Mouse (Mus musculus): ENCODE measurements at regions not wholly inside any gene's neighbourhood (a gene's known extent, or its start where the extent isn't known, plus 50 kb on each side); places are given as distances from the start of the nearest gene placed in this dataset.

DNA sequence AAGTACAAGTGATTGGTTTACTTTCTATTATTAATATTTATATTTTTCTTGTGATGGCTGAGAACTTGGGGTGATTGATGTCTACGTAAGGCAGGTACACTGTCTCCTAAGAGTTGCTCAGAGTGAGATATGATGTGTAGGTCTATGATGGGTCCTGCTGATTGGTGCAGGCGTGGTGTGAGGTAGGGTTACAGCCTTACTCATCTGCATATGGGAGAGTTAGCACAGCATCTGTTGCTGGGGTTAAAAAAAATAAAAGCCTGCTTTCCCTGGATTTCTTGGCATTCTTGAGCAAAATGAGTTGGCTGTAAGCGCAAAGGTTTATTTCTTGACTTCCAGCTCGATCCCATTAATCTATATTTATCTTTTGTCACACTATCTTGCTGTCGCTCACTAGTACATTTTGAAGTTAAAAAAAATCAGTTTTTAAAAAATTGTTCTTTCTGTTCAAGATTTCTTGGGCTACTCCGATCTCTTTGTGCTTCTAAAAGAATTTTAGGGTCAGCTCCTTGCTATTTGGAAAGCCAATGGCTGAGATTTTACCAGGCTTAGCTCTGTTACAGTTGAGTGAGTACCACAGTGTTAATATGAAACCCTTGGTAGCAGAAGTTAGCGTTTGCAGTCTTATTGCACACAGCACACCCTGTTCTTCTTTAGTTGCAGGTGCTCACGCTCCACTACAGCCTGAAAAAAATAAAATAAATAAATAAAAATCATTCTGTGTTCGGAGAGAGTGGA lies 482.0 kb downstream of the Plekhb2 start:
- WGBS: 85% methylated on average over 9 of the region's 9 CpGs

DNA sequence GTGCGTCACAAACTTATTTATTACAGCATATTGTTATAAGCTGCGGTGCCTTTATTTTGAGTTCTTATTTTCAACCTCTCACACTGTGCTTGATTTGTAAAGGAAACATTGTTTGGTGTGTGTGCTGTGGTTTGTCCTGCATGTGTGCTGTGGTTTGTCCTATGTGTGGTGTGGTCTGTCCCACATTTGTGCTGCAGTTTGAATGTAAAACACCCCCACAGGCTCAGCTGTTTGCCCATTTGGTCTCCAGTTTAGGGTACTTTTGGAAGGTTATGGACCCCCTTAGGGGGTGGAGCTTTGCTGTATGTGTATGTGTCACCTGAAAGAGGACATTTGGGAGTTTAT lies 482.5 kb downstream of the Plekhb2 start:
- Histone ChIP-seq H3K27ac (replicated peaks) (no peak overlapping the region), H3K36me3 (no peaks in the 10 kb centered on the region), H3K4me3 (no peak overlapping the region), H3K27me3 (no peaks in the 10 kb centered on the region), H3K4me1 (no peaks in the 10 kb centered on the region), H3K9ac (replicated peaks) (no peak overlapping the region), H3K4me2 (replicated peaks) (no peak overlapping the region), H3K9me3 (no peaks in the 10 kb centered on the region)
- WGBS: 95% methylated on average over 2 of the region's 2 CpGs
- ATAC-seq (ENCODE audit: low FRiP score, low read depth): no peak

More for the DNA sequence above, 482.0 kb downstream of the Plekhb2 start:
- no peak overlapping the region for H3K9ac ChIP-seq (replicated peaks)
- H3K4me3 ChIP-seq: no peak overlapping the region
- no peaks in the 10 kb centered on the region for H3K36me3 ChIP-seq
- H3K9me3 ChIP-seq: no peaks in the 10 kb centered on the region
- H3K27me3 ChIP-seq: no peaks in the 10 kb centered on the region
- H3K27ac ChIP-seq (replicated peaks): no peak overlapping the region
- no peak overlapping the region for H3K4me2 ChIP-seq (replicated peaks)
- no peak for ATAC-seq (ENCODE audit: low FRiP score, low read depth)
- no peaks in the 10 kb centered on the region for H3K4me1 ChIP-seq

DNA sequence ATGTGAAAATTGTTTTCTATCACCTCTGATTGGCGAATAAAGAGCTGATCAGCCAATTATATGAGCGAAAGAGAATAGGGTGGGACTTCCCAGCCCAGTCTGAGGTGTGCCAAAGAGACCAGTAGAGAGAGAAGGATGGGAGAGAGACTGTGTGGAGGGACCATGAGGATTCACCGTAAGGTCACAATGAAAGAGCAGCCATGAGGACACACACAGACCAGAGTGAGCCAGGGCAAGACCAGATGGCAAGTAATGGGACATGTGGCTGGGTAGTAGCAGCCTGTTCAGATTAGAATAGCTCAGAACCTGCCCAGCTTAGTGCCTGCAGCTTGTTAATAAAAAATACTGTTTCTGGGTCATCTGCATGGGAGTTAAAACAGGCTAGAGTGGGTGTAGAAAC lies 487.9 kb downstream of the Plekhb2 start:
- Histone ChIP-seq H3K27me3 (no peaks in the 10 kb centered on the region), H3K4me2 (replicated peaks) (no peak overlapping the region), H3K36me3 (no peaks in the 10 kb centered on the region), H3K27ac (replicated peaks) (no peak overlapping the region), H3K9me3 (no peaks in the 10 kb centered on the region), H3K4me1 (no peaks in the 10 kb centered on the region), H3K4me3 (no peak overlapping the region), H3K9ac (replicated peaks) (no peak overlapping the region)
- ATAC-seq (ENCODE audit: low FRiP score, low read depth): no peak
- WGBS: 92% methylated on average over 3 of the region's 3 CpGs

DNA sequence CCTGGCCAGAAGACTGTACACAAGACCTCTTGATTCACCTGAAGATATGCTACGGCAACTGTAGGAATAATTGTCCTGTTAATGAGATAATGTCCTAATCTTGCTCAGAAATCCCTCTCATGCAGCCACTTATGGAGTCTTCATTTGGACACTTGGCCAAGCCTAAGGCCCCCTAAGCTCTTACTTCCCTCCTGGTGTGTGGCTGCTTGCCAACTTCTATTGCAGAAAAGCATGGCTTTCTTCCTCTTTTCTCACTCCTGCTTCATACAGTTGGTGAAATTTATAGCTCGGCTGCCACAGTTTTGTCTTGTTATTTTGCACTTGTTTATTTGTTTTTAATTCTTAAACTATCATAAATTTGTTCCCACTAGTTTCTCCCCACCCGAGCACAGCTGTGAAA lies 488.4 kb downstream of the Plekhb2 start:
- no peak overlapping the region for H3K27ac ChIP-seq (replicated peaks)
- H3K9me3 ChIP-seq: no peaks in the 10 kb centered on the region
- H3K4me3 ChIP-seq: no peak overlapping the region
- H3K27me3 ChIP-seq: no peaks in the 10 kb centered on the region
- H3K4me2 ChIP-seq (replicated peaks): no peak overlapping the region
- no peak for ATAC-seq (ENCODE audit: low FRiP score, low read depth)
- 85% methylated on average over 3 of the region's 3 CpGs for WGBS
- no peaks in the 10 kb centered on the region for H3K36me3 ChIP-seq
- no peak overlapping the region for H3K9ac ChIP-seq (replicated peaks)
- no peaks in the 10 kb centered on the region for H3K4me1 ChIP-seq

DNA sequence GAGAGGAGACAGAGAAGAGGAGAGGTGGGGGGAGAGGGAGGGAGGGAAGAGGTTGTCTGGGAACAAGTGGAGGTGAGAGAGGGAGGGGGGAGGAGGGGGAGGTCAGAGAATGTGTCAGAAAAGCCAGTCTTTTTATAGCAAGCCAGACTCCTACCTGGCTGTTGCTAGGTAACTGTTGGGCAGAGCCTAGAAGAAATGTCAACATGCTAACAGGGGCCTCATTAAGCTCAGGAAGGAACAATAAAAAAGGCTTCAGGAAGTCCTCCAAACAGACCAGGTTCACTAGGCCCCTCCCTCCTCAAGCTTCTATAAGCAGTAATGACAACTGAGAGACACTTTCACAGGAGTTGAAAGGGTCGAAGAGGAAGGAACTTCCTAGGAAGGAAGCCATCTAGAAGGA lies 494.8 kb downstream of the Plekhb2 start:
- ATAC-seq (ENCODE audit: low FRiP score, low read depth): no peak
- H3K4me1 ChIP-seq: no peaks in the 10 kb centered on the region
- H3K4me2 ChIP-seq (replicated peaks): no peak overlapping the region
- H3K27me3 ChIP-seq: no peaks in the 10 kb centered on the region
- no peak overlapping the region for H3K4me3 ChIP-seq
- H3K36me3 ChIP-seq: no peaks in the 10 kb centered on the region
- WGBS: 72% methylated on average over 1 of the region's 1 CpGs
- no peak overlapping the region for H3K27ac ChIP-seq (replicated peaks)
- no peaks in the 10 kb centered on the region for H3K9me3 ChIP-seq
- no peak overlapping the region for H3K9ac ChIP-seq (replicated peaks)

DNA sequence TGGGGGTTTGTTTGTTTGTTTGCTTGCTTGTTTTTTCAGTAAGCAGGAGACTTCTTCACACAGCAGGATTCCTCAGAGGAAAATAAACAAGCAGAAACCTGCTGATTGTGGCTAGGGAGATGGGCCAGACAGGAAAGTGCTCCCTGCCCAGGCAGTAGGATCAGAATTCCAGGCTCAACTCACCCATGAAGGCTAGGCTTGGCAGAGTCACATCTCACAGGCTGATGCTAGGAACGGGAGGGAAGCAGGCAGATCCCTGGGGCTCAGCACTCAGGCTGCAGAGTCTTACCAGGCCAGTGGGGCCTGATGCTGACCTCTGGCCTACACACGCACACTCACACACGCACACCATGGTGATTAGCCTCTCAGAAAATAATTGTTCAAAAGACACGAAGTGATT lies 498.5 kb downstream of the Plekhb2 start:
- Histone ChIP-seq H3K27me3 (no peaks in the 10 kb centered on the region), H3K27ac (replicated peaks) (no peak overlapping the region), H3K4me2 (replicated peaks) (no peak overlapping the region), H3K4me3 (no peak overlapping the region), H3K4me1 (no peaks in the 10 kb centered on the region), H3K9me3 (no peaks in the 10 kb centered on the region), H3K9ac (replicated peaks) (no peak overlapping the region), H3K36me3 (no peaks in the 10 kb centered on the region)
- WGBS: 57% methylated on average over 4 of the region's 4 CpGs
- ATAC-seq (ENCODE audit: low FRiP score, low read depth): no peak

DNA sequence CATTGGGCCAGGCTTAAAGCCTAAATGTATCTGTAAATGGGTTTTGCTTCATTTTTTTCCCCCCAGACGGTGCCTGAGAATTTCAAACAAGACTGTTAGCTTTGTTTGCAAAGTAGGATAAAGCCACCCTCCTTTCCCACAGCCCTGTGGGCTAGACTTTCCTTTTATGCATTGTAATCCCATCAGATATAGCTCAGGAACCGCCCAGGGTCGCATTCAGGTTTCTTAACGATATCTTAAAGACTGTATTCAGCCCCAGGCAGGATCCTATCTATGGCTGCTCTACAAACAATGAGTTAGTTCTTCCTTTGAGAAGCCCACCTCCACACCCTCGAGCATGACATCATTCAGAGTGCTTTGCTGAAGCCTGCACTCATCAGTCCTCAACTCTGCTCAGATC lies 509.2 kb downstream of the Plekhb2 start:
- Histone ChIP-seq H3K27ac (replicated peaks) (no peak overlapping the region), H3K9ac (replicated peaks) (no peak overlapping the region), H3K36me3 (no peaks in the 10 kb centered on the region), H3K9me3 (no peaks in the 10 kb centered on the region), H3K4me3 (no peak overlapping the region), H3K4me2 (replicated peaks) (no peak overlapping the region), H3K4me1 (no peaks in the 10 kb centered on the region), H3K27me3 (no peaks in the 10 kb centered on the region)
- no peak for ATAC-seq (ENCODE audit: low FRiP score, low read depth)
- WGBS: 23% methylated on average over 5 of the region's 5 CpGs

DNA sequence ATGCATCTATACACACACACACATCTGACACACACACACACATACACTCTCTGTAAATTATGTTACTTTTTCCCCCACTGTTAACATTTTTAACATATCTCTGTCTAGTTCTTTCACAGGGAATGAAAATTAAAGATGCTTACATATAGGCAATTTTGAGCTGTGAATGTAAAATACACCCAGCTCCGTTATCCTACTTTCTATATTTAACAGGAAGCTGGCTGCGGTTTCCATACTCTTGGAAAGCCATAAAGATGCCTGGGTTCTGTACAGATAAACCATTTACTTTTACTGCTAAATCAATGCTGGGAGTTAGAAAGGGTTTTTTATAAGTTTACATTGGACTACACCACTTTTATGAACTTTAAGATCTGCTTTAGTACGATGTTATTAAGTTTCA lies 511.7 kb downstream of the Plekhb2 start:
- Histone ChIP-seq H3K4me2 (replicated peaks) (no peak overlapping the region), H3K9me3 (no peaks in the 10 kb centered on the region), H3K36me3 (no peaks in the 10 kb centered on the region), H3K4me3 (no peak overlapping the region), H3K4me1 (no peaks in the 10 kb centered on the region), H3K9ac (replicated peaks) (no peak overlapping the region), H3K27me3 (no peaks in the 10 kb centered on the region), H3K27ac (replicated peaks) (no peak overlapping the region)
- ATAC-seq (ENCODE audit: low FRiP score, low read depth): no peak
- WGBS: 91% methylated on average over 3 of the region's 3 CpGs

DNA sequence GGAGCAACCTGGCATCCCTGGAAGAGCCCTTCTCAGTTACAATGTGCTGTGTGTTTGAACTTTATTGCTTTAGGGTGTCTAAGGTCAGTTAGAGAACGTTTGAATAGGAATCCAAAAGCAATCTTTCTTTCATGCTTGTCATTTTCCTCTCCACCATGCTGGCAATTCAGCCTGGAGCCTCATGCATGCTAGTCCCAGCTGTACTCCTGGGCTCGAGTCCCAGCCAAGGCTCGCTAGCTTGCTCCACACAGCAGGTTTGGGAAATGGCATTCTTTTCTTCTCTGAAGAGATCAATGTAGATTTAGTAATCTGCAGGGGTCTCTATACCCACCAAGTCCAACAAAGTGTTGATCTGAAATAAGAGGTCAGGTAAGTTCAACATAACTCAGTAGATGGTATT lies 513.1 kb downstream of the Plekhb2 start:
- no peaks in the 10 kb centered on the region for H3K9me3 ChIP-seq
- no peak overlapping the region for H3K27ac ChIP-seq (replicated peaks)
- H3K4me2 ChIP-seq (replicated peaks): no peak overlapping the region
- H3K4me3 ChIP-seq: no peak overlapping the region
- H3K36me3 ChIP-seq: no peaks in the 10 kb centered on the region
- H3K9ac ChIP-seq (replicated peaks): no peak overlapping the region
- no peak for ATAC-seq (ENCODE audit: low FRiP score, low read depth)
- H3K4me1 ChIP-seq: no peaks in the 10 kb centered on the region
- WGBS: 62% methylated on average over 3 of the region's 3 CpGs
- no peaks in the 10 kb centered on the region for H3K27me3 ChIP-seq

DNA sequence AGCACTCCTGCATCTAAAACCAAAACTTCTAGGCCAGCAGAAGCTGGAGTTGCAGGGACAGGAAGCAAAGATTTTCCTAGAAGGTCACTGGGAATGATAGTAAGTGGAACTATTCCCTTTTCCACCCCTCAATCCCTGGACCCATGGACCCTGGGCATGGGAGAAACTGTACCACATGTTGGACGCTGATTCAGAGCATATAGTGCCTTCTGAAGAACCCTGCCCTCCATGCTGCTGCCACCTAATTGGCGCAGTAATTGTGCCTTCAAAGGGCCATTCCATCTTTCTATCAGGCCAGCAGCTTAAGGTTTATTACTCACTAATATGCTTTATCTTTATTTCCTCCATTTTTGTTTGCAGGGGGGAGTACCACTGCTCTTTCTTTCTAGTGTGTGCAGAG lies 516.8 kb downstream of the Plekhb2 start:
- Histone ChIP-seq H3K27me3 (no peaks in the 10 kb centered on the region), H3K4me3 (no peak overlapping the region), H3K4me2 (replicated peaks) (no peak overlapping the region), H3K4me1 (no peaks in the 10 kb centered on the region), H3K36me3 (no peaks in the 10 kb centered on the region), H3K9me3 (no peaks in the 10 kb centered on the region), H3K9ac (replicated peaks) (no peak overlapping the region), H3K27ac (replicated peaks) (no peak overlapping the region)
- WGBS: 87% methylated on average over 2 of the region's 2 CpGs
- ATAC-seq (ENCODE audit: low FRiP score, low read depth): no peak

DNA sequence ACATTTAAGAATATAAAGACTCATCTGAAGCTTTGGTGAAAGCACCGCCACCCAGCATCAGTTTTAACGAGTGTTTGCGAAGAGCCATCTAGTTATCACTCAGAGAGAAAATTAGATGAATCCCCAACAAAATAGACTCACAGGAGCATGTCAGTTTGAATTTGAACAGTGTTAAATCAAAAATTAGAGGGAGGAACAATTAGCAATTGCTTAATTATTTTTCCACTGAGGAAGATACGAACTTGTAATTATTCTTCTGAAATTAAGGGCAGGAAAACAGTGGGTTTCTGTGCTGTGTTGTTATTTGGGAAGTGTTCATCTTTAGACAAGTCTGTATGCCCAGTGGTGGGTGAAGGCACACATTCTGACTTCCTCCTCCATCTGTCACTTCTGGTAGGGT lies 523.0 kb downstream of the Plekhb2 start:
- no peaks in the 10 kb centered on the region for H3K36me3 ChIP-seq
- H3K27me3 ChIP-seq: no peaks in the 10 kb centered on the region
- no peaks in the 10 kb centered on the region for H3K9me3 ChIP-seq
- no peak overlapping the region for H3K4me2 ChIP-seq (replicated peaks)
- no peak for ATAC-seq (ENCODE audit: low FRiP score, low read depth)
- H3K4me3 ChIP-seq: no peak overlapping the region
- WGBS: 91% methylated on average over 4 of the region's 4 CpGs
- H3K9ac ChIP-seq (replicated peaks): no peak overlapping the region
- H3K27ac ChIP-seq (replicated peaks): no peak overlapping the region
- no peaks in the 10 kb centered on the region for H3K4me1 ChIP-seq

DNA sequence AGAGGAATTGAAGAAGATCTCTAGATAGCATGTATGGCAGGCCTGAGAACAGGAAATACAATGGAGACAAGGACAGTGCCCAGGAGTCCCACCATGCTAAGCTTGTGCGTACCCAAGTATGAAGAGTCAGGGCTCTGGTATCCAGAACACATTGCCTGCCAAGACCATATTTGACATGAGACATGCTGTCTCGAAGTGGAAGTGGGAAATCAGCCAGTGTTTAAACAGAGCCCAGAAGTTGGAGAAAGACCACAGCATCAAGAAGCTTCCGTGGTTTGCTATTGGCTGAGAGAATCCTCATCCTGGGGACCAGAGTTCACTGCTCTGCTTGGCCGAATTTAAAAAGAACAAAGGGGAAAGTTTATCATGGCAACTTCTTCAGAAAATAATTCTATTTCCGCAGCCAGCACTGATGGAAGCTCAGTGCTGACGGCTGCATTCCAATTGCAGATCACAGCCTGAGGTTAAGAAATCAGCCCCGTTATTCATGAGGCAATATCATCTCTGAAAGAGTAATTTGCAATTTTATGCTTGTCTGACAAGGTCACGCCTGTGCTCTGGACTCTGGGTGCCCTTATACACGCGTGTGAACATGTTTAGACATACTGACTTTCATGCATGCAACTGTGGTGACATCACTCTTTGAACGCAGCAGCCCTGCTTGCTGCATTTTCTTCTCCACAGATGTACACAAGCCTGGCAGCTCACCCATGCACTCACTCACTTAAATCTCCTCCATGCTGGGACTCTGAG lies 531.0 kb downstream of the Plekhb2 start:
- Histone ChIP-seq H3K4me2 (replicated peaks) (no peak overlapping the region), H3K4me1 (no peaks in the 10 kb centered on the region), H3K9me3 (no peaks in the 10 kb centered on the region), H3K27me3 (no peaks in the 10 kb centered on the region), H3K27ac (replicated peaks) (no peak overlapping the region), H3K9ac (replicated peaks) (no peak overlapping the region), H3K36me3 (no peaks in the 10 kb centered on the region), H3K4me3 (no peak overlapping the region)
- ATAC-seq (ENCODE audit: low FRiP score, low read depth): no peak
- 85% methylated on average over 11 of the region's 11 CpGs for whole genome bisulfite sequencing

DNA sequence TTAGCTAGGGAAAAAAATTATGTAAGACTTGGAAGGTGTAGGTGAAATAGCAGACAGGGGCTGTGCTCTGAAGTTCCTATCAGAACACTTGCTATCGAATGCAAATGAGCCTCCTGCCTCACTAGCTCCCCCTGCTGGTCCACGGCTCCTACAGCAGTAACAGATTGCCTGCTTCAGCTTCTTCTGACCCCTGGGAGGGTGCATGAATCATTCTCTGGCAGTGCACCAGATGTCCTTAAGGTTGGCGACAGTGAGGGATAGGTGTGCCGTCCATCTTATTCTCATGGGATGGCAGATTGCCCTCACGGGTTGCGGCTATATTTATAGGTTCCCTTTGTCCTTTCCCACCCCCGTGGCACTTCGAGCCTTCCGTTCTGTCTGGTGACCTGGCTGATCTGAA lies 535.7 kb downstream of the Plekhb2 start:
- no peaks in the 10 kb centered on the region for H3K36me3 ChIP-seq
- H3K9me3 ChIP-seq: no peaks in the 10 kb centered on the region
- no peaks in the 10 kb centered on the region for H3K4me1 ChIP-seq
- no peak overlapping the region for H3K9ac ChIP-seq (replicated peaks)
- no peak overlapping the region for H3K4me3 ChIP-seq
- ATAC-seq (ENCODE audit: low FRiP score, low read depth): no peak; the same call in 1 of the 2 replicates
- WGBS: 62% methylated on average over 9 of the region's 9 CpGs
- H3K27ac ChIP-seq (replicated peaks): no peak overlapping the region
- H3K4me2 ChIP-seq (replicated peaks): no peak overlapping the region
- no peaks in the 10 kb centered on the region for H3K27me3 ChIP-seq

All from midbrain, embryonic 12.5 days (tissue).